Mouse (Mus musculus): ENCODE data around the gene Sema3b. TPM values are rescaled to one million over a fixed set of nuclear protein-coding genes. Genes with fewer than 3 reads are reported as not detected.

The Sema3b gene
- total RNA-seq, 2 experiments from 2014 or later = not detected

DNA sequence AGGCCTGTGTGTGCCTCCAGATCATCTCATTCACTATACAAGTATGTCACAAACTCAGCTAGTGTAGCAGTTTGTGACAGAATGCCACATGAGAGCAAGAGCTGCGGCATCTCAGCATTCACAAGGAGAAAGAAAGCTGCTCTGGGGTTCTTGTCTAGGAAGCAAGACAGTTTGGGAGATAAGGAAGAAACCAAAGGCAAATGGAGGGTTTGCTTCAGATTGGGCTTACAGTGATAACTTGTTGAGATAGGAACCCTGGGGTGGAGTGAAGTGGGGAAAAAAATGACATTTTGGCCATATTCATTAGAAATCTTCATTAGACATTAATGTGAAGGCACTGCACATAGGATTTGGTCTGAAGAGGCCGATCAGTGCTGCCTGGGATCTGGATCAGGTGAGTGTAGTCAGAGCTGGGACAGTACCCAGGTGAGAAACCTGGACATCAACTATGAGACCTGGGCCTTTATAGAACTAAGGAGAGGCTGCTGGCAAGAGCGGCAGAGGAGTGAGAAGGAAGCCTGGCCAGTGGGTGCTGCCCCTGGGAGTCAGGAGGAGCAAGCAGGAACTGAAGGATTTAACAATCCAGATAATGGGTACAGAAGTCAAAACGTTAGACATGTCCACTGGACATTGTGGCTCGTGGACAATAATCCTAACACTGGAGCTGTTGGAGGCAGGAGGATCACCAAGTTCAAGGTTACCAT lies 56.2 kb downstream of the Sema3b start:
- ATAC-seq (replicated peaks; ENCODE audit: poor library complexity, severe bottlenecking) = no peak

- ATAC-seq (replicated peaks; ENCODE audit: poor library complexity, severe bottlenecking) = no peak
Measured at GRCm38 (mm10) chr9:107551890-107552355, 57.1 kb downstream of the Sema3b start.

GRCm38 (mm10) chr9:107551117-107551889 lies 57.7 kb downstream of the Sema3b start, which contains the start of gene Rassf1:
Rassf1 (plus strand) TSS chr9:107551555.
- 0 out of 2 replicates have a peak, but pooled peaks have one; percentile 6 for ATAC-seq (replicated peaks; ENCODE audit: poor library complexity, severe bottlenecking)

- no peak for ATAC-seq (replicated peaks; ENCODE audit: poor library complexity, severe bottlenecking)
Measured at GRCm38 (mm10) chr9:107550491-107551116, 58.4 kb downstream of the Sema3b start.

GRCm38 (mm10) chr9:107549297-107550074 lies 59.5 kb downstream of the Sema3b start:
- no peak for ATAC-seq (replicated peaks; ENCODE audit: poor library complexity, severe bottlenecking)

DNA sequence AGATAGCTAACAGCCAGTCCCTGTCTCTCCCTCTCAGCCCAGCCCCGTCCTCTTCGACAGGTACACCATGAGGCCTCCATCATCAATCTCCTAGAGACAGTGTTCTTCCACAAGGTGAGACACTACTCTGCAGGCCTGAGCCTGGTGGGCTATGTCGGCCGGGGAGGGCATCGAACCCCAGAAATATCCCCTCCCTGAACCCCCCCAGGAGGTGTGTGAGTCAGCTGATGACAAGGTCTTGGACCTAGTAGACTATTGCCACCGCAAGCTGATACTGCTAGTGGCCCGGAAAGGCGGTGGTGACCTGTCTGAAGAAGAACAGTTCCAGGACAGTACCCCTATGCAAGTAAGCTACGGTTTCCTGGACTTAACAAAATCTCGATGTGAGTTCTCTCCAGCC lies 60.2 kb downstream of the Sema3b start:
- ATAC-seq (replicated peaks; ENCODE audit: poor library complexity, severe bottlenecking) = no peak

GRCm38 (mm10) chr9:107547957-107548356 lies 61.1 kb downstream of the Sema3b start:
- peak; percentile 26 for ATAC-seq (replicated peaks; ENCODE audit: poor library complexity, severe bottlenecking)

Other genes starting within 250 kb of the Sema3b start
- 0.19 TPM in 1 of 2 replicates, not detected in the other for gene Cacna2d2, start 209.6 kb downstream of the Sema3b start, total RNA-seq (2014; fragmentation: Nextera tagmentation)
- 0.09 and 0.10 TPM in 2 replicates for gene Cacna2d2, start 209.6 kb downstream of the Sema3b start, total RNA-seq (2017)
- gene Tmem115, start 75.3 kb downstream of the Sema3b start, total RNA-seq (2014; fragmentation: Nextera tagmentation) = 12.2 and 13.7 TPM in 2 replicates
- gene Tmem115, start 75.3 kb downstream of the Sema3b start, total RNA-seq (2017) = 12.1 and 12.5 TPM in 2 replicates
- 21.2 and 31.0 TPM in 2 replicates for gene Cyb561d2, start 67.0 kb downstream of the Sema3b start, total RNA-seq (2014; fragmentation: Nextera tagmentation)
- gene Cyb561d2, start 67.0 kb downstream of the Sema3b start, total RNA-seq (2017) = 13.2 and 13.9 TPM in 2 replicates
- 11.3 and 16.7 TPM in 2 replicates for gene Nprl2, start 67.0 kb downstream of the Sema3b start, total RNA-seq (2014; fragmentation: Nextera tagmentation)
- 11.3 and 14.3 TPM in 2 replicates for gene Nprl2, start 67.0 kb downstream of the Sema3b start, total RNA-seq (2017)
- not detected in 2 replicates for gene Zmynd10, start 61.9 kb downstream of the Sema3b start, total RNA-seq (2014; fragmentation: Nextera tagmentation)
- not detected in 2 replicates for gene Zmynd10, start 61.9 kb downstream of the Sema3b start, total RNA-seq (2017)
- gene Rassf1, start 57.7 kb downstream of the Sema3b start, total RNA-seq (2014; fragmentation: Nextera tagmentation) = 40.2 and 42.2 TPM in 2 replicates
- 34.1 and 36.7 TPM in 2 replicates for gene Rassf1, start 57.7 kb downstream of the Sema3b start, total RNA-seq (2017)
- gene Tusc2, start 46.0 kb downstream of the Sema3b start, total RNA-seq (2014; fragmentation: Nextera tagmentation) = 22.8 and 34.5 TPM in 2 replicates
- 10.8 and 13.2 TPM in 2 replicates for gene Tusc2, start 46.0 kb downstream of the Sema3b start, total RNA-seq (2017)
- gene Hyal2, start 41.3 kb downstream of the Sema3b start, total RNA-seq (2014; fragmentation: Nextera tagmentation) = 6.2 and 11.6 TPM in 2 replicates
- 3.0 and 5.3 TPM in 2 replicates for gene Hyal2, start 41.3 kb downstream of the Sema3b start, total RNA-seq (2017)
- 1.4 and 4.9 TPM in 2 replicates for gene Hyal1, start 32.3 kb downstream of the Sema3b start, total RNA-seq (2014; fragmentation: Nextera tagmentation)
- gene Hyal1, start 32.3 kb downstream of the Sema3b start, total RNA-seq (2017) = 0.56 and 1.0 TPM in 2 replicates
- 7.1 and 18.2 TPM in 2 replicates for gene Naa80, start 30.3 kb downstream of the Sema3b start, total RNA-seq (2014; fragmentation: Nextera tagmentation)
- 5.5 and 8.2 TPM in 2 replicates for gene Naa80, start 30.3 kb downstream of the Sema3b start, total RNA-seq (2017)
- 0.34 TPM in 1 of 2 replicates, not detected in the other for gene Hyal3, start 28.4 kb downstream of the Sema3b start, total RNA-seq (2014; fragmentation: Nextera tagmentation)
- 0.26 and 0.46 TPM in 2 replicates for gene Hyal3, start 28.4 kb downstream of the Sema3b start, total RNA-seq (2017)
- 89.9 and 105 TPM in 2 replicates for gene Ifrd2, start 21.6 kb downstream of the Sema3b start, total RNA-seq (2014; fragmentation: Nextera tagmentation)
- gene Ifrd2, start 21.6 kb downstream of the Sema3b start, total RNA-seq (2017) = 46.9 and 76.8 TPM in 2 replicates
- gene Gnai2, start 26.1 kb upstream of the Sema3b start, total RNA-seq (2014; fragmentation: Nextera tagmentation) = 410 and 448 TPM in 2 replicates
- 395 and 452 TPM in 2 replicates for gene Gnai2, start 26.1 kb upstream of the Sema3b start, total RNA-seq (2017)
- not detected in 2 replicates for gene Slc38a3, start 60.3 kb upstream of the Sema3b start, total RNA-seq (2014; fragmentation: Nextera tagmentation)
- not detected in 2 replicates for gene Slc38a3, start 60.3 kb upstream of the Sema3b start, total RNA-seq (2017)
- gene Gnat1, start 70.5 kb upstream of the Sema3b start, total RNA-seq (2014; fragmentation: Nextera tagmentation) = not detected in 2 replicates
- not detected in 2 replicates for gene Gnat1, start 70.5 kb upstream of the Sema3b start, total RNA-seq (2017)
- gene Sema3f, start 101.2 kb upstream of the Sema3b start, total RNA-seq (2014; fragmentation: Nextera tagmentation) = 2.6 TPM in 1 of 2 replicates, not detected in the other
- gene Sema3f, start 101.2 kb upstream of the Sema3b start, total RNA-seq (2017) = not detected in 2 replicates
- gene Rbm5, start 161.8 kb upstream of the Sema3b start, total RNA-seq (2014; fragmentation: Nextera tagmentation) = 133 and 165 TPM in 2 replicates
- 157 and 164 TPM in 2 replicates for gene Rbm5, start 161.8 kb upstream of the Sema3b start, total RNA-seq (2017)

Measured in granulocyte monocyte progenitor cell, adult 5-6 weeks (primary cell).